Mouse (Mus musculus): ENCODE results near the gene Esrrg. TPM values are rescaled to one million over a fixed set of nuclear protein-coding genes. Genes with fewer than 3 reads are reported as not detected.

Gene Esrrg
- total and polyA plus RNA-seq, 3 experiments = 0.05 TPM; not detected in 2

- TF ChIP-seq POLR2AphosphoS5 (IDR thresholded peaks at IDR 0.05; ENCODE audit: insufficient replicate concordance, low read depth, low read length) (no peak), GATA2 (IDR thresholded peaks at IDR 0.05; ENCODE audit: borderline replicate concordance, low read depth, low read length) (no peak), GATA1 (IDR thresholded peaks at IDR 0.05; ENCODE audit: borderline replicate concordance, low read length) (no peak), CTCF (IDR thresholded peaks at IDR 0.05; ENCODE audit: low read depth, low read length) (no peak), TAL1 (conservative IDR thresholded peaks at IDR 0.05; ENCODE audit: low read depth, low read length) (no peak)
- no peaks in the 10 kb centered on the region for H3K27me3 ChIP-seq (ENCODE audit: insufficient read depth, low read length)
- H3K4me1 ChIP-seq (ENCODE audit: insufficient read depth, low read depth, low read length) = no peaks in the 10 kb centered on the region
- no peaks in the 10 kb centered on the region for H3K36me3 ChIP-seq (replicated peaks)
- DNase-seq (ENCODE audit: low spot score) (no peak), ATAC-seq (ENCODE audit: extremely low read depth, insufficient number of reproducible peaks, low FRiP score, poor library complexity, severe bottlenecking) (no peak)
- H3K9me3 ChIP-seq (replicated peaks) = peaks cover 37% of the 10 kb centered on the region
- no peak overlapping the region for H3K4me3 ChIP-seq (ENCODE audit: low read depth, low read length)
These were observed 44.8 kb downstream of the Esrrg start for GRCm38 (mm10) chr1:187653390-187653789.

DNA sequence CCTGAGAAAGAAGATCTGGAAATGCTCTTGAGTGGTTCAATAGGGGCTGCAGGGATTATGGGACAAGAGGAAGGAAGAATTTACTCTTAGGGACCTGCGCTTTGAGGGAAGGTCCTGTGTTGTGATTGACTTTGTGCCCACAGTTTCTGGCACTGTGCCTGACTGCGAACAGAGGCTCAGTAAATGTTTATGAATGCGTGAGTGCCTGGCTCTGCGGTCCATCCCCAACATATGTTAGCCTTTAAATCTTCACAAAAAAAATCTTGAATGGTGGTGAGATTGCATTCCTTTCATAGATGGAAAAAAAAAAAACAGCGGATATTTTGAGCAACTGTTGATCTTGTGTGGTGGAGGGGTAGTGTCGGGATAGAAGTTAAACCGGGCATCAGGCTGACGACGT lies 52.4 kb downstream of the Esrrg start:
- Histone ChIP-seq H3K4me1 (ENCODE audit: insufficient read depth, low read depth, low read length) (no peaks in the 10 kb centered on the region), H3K27me3 (ENCODE audit: insufficient read depth, low read length) (no peaks in the 10 kb centered on the region), H3K9me3 (replicated peaks) (peaks cover 58% of the 10 kb centered on the region), H3K4me3 (ENCODE audit: low read depth, low read length) (no peak overlapping the region), H3K36me3 (replicated peaks) (no peaks in the 10 kb centered on the region)
- TF ChIP-seq POLR2AphosphoS5 (IDR thresholded peaks at IDR 0.05; ENCODE audit: insufficient replicate concordance, low read depth, low read length) (no peak), CTCF (IDR thresholded peaks at IDR 0.05; ENCODE audit: low read depth, low read length) (no peak), GATA2 (IDR thresholded peaks at IDR 0.05; ENCODE audit: borderline replicate concordance, low read depth, low read length) (no peak), TAL1 (conservative IDR thresholded peaks at IDR 0.05; ENCODE audit: low read depth, low read length) (no peak), GATA1 (IDR thresholded peaks at IDR 0.05; ENCODE audit: borderline replicate concordance, low read length) (no peak)
- DNase-seq (ENCODE audit: low spot score) (no peak), ATAC-seq (ENCODE audit: extremely low read depth, insufficient number of reproducible peaks, low FRiP score, poor library complexity, severe bottlenecking) (no peak)

DNA sequence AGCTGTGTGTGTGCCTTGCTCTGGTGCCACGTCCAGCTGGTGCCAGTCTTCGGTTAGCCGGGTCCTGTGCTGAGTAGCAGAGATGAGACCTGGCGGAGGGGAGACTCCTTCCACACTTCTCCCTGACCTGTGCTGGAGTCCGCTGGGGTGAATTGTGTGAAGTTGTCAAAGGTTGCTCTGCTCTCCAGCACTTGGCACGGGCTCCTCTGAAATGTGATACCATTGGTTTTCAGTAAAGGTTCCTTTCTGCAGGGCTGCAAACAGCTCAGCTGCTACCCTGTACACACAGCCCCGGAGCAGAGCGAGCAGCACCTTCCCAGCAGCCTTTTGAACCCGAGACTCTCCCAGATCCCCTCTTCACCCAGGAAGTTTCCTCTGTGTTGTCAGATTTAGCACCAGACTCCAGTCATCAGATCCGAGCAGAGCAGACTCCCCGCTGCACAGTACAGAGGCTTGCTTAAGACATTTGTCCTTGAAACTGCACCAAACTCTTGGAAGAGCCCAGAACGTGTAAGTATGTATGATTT lies 53.6 kb downstream of the Esrrg start:
- H3K4me1 ChIP-seq (ENCODE audit: insufficient read depth, low read depth, low read length) = no peaks in the 10 kb centered on the region
- ATAC-seq (ENCODE audit: extremely low read depth, insufficient number of reproducible peaks, low FRiP score, poor library complexity, severe bottlenecking) (no peak), DNase-seq (ENCODE audit: low spot score) (no peak)
- H3K27me3 ChIP-seq (ENCODE audit: insufficient read depth, low read length) = no peaks in the 10 kb centered on the region
- TF ChIP-seq GATA2 (IDR thresholded peaks at IDR 0.05; ENCODE audit: borderline replicate concordance, low read depth, low read length) (no peak), GATA1 (IDR thresholded peaks at IDR 0.05; ENCODE audit: borderline replicate concordance, low read length) (no peak), TAL1 (conservative IDR thresholded peaks at IDR 0.05; ENCODE audit: low read depth, low read length) (no peak), POLR2AphosphoS5 (IDR thresholded peaks at IDR 0.05; ENCODE audit: insufficient replicate concordance, low read depth, low read length) (no peak), CTCF (IDR thresholded peaks at IDR 0.05; ENCODE audit: low read depth, low read length) (no peak)
- peaks cover 65% of the 10 kb centered on the region for H3K9me3 ChIP-seq (replicated peaks)
- no peaks in the 10 kb centered on the region for H3K36me3 ChIP-seq (replicated peaks)
- no peak overlapping the region for H3K4me3 ChIP-seq (ENCODE audit: low read depth, low read length)

- ATAC-seq (ENCODE audit: extremely low read depth, insufficient number of reproducible peaks, low FRiP score, poor library complexity, severe bottlenecking) (no peak), DNase-seq (ENCODE audit: low spot score) (no peak)
- TF ChIP-seq CTCF (IDR thresholded peaks at IDR 0.05; ENCODE audit: low read depth, low read length) (no peak), GATA1 (IDR thresholded peaks at IDR 0.05; ENCODE audit: borderline replicate concordance, low read length) (no peak), GATA2 (IDR thresholded peaks at IDR 0.05; ENCODE audit: borderline replicate concordance, low read depth, low read length) (no peak), TAL1 (conservative IDR thresholded peaks at IDR 0.05; ENCODE audit: low read depth, low read length) (no peak), POLR2AphosphoS5 (IDR thresholded peaks at IDR 0.05; ENCODE audit: insufficient replicate concordance, low read depth, low read length) (no peak)
- Histone ChIP-seq H3K4me1 (ENCODE audit: insufficient read depth, low read depth, low read length) (no peaks in the 10 kb centered on the region), H3K9me3 (replicated peaks) (peaks cover 63% of the 10 kb centered on the region), H3K4me3 (ENCODE audit: low read depth, low read length) (no peak overlapping the region), H3K27me3 (ENCODE audit: insufficient read depth, low read length) (no peaks in the 10 kb centered on the region), H3K36me3 (replicated peaks) (no peaks in the 10 kb centered on the region)
These were observed 54.8 kb downstream of the Esrrg start for GRCm38 (mm10) chr1:187663376-187663775.

DNA sequence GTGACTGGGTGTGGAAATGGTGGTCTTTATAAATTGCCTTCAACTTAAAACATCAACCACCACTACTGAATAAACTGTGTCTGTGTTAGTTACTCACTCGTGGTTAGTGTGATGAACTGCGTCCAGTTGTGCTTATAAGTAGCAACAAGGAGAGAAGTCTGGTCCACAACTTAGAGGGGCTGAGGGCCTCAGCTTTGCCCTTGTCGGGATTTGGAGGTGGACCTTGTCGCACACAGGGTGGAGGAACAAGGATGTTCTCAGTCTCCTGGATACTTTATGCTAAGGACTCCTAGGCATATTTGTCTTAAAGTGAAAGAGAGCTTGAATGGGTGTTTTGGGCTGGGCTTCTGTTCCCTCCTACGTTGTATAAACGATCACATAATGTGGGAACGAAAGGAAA lies 55.7 kb downstream of the Esrrg start:
- Histone ChIP-seq H3K36me3 (replicated peaks) (no peaks in the 10 kb centered on the region), H3K4me3 (ENCODE audit: low read depth, low read length) (no peak overlapping the region), H3K9me3 (replicated peaks) (peaks cover 64% of the 10 kb centered on the region), H3K4me1 (ENCODE audit: insufficient read depth, low read depth, low read length) (no peaks in the 10 kb centered on the region), H3K27me3 (ENCODE audit: insufficient read depth, low read length) (no peaks in the 10 kb centered on the region)
- DNase-seq (ENCODE audit: low spot score) (no peak), ATAC-seq (ENCODE audit: extremely low read depth, insufficient number of reproducible peaks, low FRiP score, poor library complexity, severe bottlenecking) (no peak)
- TF ChIP-seq CTCF (IDR thresholded peaks at IDR 0.05; ENCODE audit: low read depth, low read length) (no peak), GATA2 (IDR thresholded peaks at IDR 0.05; ENCODE audit: borderline replicate concordance, low read depth, low read length) (no peak), GATA1 (IDR thresholded peaks at IDR 0.05; ENCODE audit: borderline replicate concordance, low read length) (no peak), TAL1 (conservative IDR thresholded peaks at IDR 0.05; ENCODE audit: low read depth, low read length) (no peak), POLR2AphosphoS5 (IDR thresholded peaks at IDR 0.05; ENCODE audit: insufficient replicate concordance, low read depth, low read length) (no peak)

- no peaks in the 10 kb centered on the region for H3K4me1 ChIP-seq (ENCODE audit: insufficient read depth, low read depth, low read length)
- DNase-seq (ENCODE audit: low spot score) (no peak), ATAC-seq (ENCODE audit: extremely low read depth, insufficient number of reproducible peaks, low FRiP score, poor library complexity, severe bottlenecking) (no peak)
- H3K9me3 ChIP-seq (replicated peaks) = peaks cover 68% of the 10 kb centered on the region
- H3K27me3 ChIP-seq (ENCODE audit: insufficient read depth, low read length) = no peaks in the 10 kb centered on the region
- no peaks in the 10 kb centered on the region for H3K36me3 ChIP-seq (replicated peaks)
- no peak overlapping the region for H3K4me3 ChIP-seq (ENCODE audit: low read depth, low read length)
- TF ChIP-seq GATA2 (IDR thresholded peaks at IDR 0.05; ENCODE audit: borderline replicate concordance, low read depth, low read length) = no peak
- no peak for TF ChIP-seq CTCF (IDR thresholded peaks at IDR 0.05; ENCODE audit: low read depth, low read length)
- TF ChIP-seq GATA1 (IDR thresholded peaks at IDR 0.05; ENCODE audit: borderline replicate concordance, low read length) = no peak
- no peak for TF ChIP-seq POLR2AphosphoS5 (IDR thresholded peaks at IDR 0.05; ENCODE audit: insufficient replicate concordance, low read depth, low read length)
- no peak for TF ChIP-seq TAL1 (conservative IDR thresholded peaks at IDR 0.05; ENCODE audit: low read depth, low read length)
These were observed 57.5 kb downstream of the Esrrg start for GRCm38 (mm10) chr1:187665901-187666600.
